Mouse (Mus musculus): Measurements from ENCODE around the gene Gcnt4.
A peak's percentile ranks its signal among the peaks of the same experiment; 100 is the strongest.

The Gcnt4 gene

GRCm38 (mm10) chr13:96990561-96991265, 66.2 kb downstream of the Gcnt4 start:
- no peak for DNase-seq (ENCODE audit: low read depth, low spot score)

GRCm38 (mm10) chr13:96993291-96993989, 69.0 kb downstream of the Gcnt4 start:
- no peak for DNase-seq (ENCODE audit: low read depth, low spot score)

GRCm38 (mm10) chr13:96995243-96995642, 70.8 kb downstream of the Gcnt4 start:
- DNase-seq (ENCODE audit: low read depth, low spot score) = no peak

- peak; percentile 52 for DNase-seq (ENCODE audit: low read depth, low spot score)
Measured at GRCm38 (mm10) chr13:96997080-96997479, 72.6 kb downstream of the Gcnt4 start.

All from R1 (cell line).